9 mouse cellular contexts compared by ENCODE assay signal in genomic region chr1:167638053-167638452, GRCm38 (mm10). TPM values are rescaled to one million over a fixed set of nuclear protein-coding genes. Genes with fewer than 3 reads are reported as not detected.
DNase-seq lines count a peak whose midpoint lies in the region.
"Had no signal": no experiment of that assay in that cellular context is flagged by ENCODE, and none has a peak within 500 bp of the region (broad histone marks: within the 10 kb centered on the region; RNA-seq: fewer than 3 reads in every experiment).

No protein-coding gene starts in this region.

- intact Hi-C loops in gastrocnemius, postnatal 14 days (cut with DNase I; ENCODE audit: low total_unique reads): no loop called here

- peak; percentile 24 to 57 for DNase-seq in adrenal gland, adult (ENCODE audit: inconsistent age in 2 of 2, low spot score in 1 of 2)
- no peak for DNase-seq in adrenal gland, adult 8-10 months
- peak; percentile 27 for DNase-seq in kidney, adult 9 months
- DNase-seq in kidney, adult 11 months: no peak
- DNase-seq in ZHBTc4 (ENCODE audit: low read depth, low spot score): peak; percentile 76
- peak; percentile 40 for DNase-seq in gastrocnemius, postnatal 14 days
- DNase-seq in lung, postnatal 10 days: peak; percentile 53
- DNase-seq in thymus, postnatal 0 days (ENCODE audit: low spot score): peak; percentile 18

RNA-seq across cellular contexts. Expression of gene Rxrg, which starts 39.9 kb away (rescaled TPM):
- 1 to 10 TPM; 1.2 to 3.3 (median 3.0) TPM for total RNA-seq in adrenal gland, adult 8-10 months (2022)
- 10 to 100 TPM; 26.4 to 31.0 TPM for total RNA-seq in gastrocnemius, postnatal 14 days (2021)
- polyA plus RNA-seq in thymus, postnatal 0 days (2015; fragmentation: Nextera tagmentation; extraction: Ambion mirVana): 0.44 and 0.99 TPM in 2 replicates
- polyA plus RNA-seq: C2C12 had no signal

RNA-seq across cellular contexts. Expression of gene Lmx1a, which starts 51.0 kb away (rescaled TPM):
- total RNA-seq in adrenal gland, adult 8-10 months (2022): under 1 TPM in 1 of 4 experiments, not detected in 3; 0.07 TPM
- under 1 TPM; 0.24 to 0.74 TPM for total RNA-seq in gastrocnemius, postnatal 14 days (2021)
- 0.08 and 0.10 TPM in 2 replicates for polyA plus RNA-seq in thymus, postnatal 0 days (2015; fragmentation: Nextera tagmentation; extraction: Ambion mirVana)

Comparison
In these comparisons a context has a peak if more than half of its experiments do, and no peak if none do; other contexts are left out.
1. DNase-seq: peak in adrenal gland, adult (2 of 2), kidney, adult 9 months (single experiment), ZHBTc4 (single experiment), gastrocnemius, postnatal 14 days (single experiment), lung, postnatal 10 days (single experiment) and thymus, postnatal 0 days (single experiment); none in adrenal gland, adult 8-10 months (single experiment) and kidney, adult 11 months (single experiment).
2. RNA of gene Rxrg, which starts 39.9 kb away (total RNA-seq): 26.4 to 31.0 TPM in gastrocnemius, postnatal 14 days; 1.2 to 3.3 TPM in adrenal gland, adult 8-10 months; every median in the first group is over 4 times any median in the second.